Mouse (Mus musculus): ENCODE measurements around the gene Supt4a.

The Supt4a gene

GRCm38 (mm10) chr11:87752307-87752706 is 15.0 kb downstream of the Supt4a start:
- no peak for DNase-seq

DNA sequence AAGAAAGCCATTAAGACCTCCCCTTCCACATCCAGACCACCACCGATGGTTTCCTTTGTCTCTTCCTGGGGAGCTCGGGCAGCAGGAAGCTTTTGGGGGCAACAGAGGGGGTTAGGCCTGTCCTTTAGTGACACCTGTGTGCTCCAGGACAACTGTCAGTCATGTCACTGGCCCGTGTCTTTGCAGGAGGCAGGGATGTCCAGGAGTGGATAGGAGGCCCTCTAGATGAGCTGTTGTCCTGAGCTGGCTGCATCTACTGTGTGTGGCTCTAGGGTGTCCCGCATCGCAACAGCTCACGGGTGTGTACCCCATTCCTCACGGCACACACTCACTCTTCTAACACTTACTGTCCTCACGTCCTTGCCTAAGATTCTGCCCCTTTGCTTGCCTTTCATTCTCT is 15.9 kb downstream of the Supt4a start:
- DNase-seq: no peak

DNA sequence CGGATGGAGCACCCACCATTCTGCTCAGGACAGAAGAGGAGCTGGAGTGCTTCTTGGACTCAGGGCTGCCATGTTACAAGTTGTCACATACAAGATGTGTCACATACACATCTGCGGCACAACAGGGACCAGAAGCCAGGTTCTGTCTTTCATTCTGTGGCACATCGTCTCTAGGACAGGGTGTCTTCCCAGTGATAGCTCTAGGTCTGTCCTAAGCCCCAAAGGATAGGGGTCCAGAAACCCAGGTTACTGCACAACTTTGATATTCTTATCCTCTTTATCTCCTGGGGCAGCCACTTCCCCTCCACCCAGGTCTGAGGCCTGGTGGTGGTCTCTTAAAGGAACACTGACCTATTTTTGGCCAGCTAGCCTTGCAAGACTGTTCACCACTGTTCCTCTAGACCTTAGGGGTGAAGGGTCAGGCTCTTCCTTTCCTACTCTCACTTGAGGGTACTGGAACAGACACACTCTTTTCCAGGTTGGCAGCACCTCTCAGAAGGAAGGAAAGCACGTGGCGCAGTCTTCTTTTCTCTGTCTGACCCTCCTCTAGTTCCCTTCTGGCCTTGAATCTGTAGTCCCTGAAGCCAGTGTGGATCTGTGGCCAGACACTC is 16.6 kb downstream of the Supt4a start:
- no peak for DNase-seq

GRCm38 (mm10) chr11:87754603-87755002 is 17.3 kb downstream of the Supt4a start:
- DNase-seq: no peak

DNA sequence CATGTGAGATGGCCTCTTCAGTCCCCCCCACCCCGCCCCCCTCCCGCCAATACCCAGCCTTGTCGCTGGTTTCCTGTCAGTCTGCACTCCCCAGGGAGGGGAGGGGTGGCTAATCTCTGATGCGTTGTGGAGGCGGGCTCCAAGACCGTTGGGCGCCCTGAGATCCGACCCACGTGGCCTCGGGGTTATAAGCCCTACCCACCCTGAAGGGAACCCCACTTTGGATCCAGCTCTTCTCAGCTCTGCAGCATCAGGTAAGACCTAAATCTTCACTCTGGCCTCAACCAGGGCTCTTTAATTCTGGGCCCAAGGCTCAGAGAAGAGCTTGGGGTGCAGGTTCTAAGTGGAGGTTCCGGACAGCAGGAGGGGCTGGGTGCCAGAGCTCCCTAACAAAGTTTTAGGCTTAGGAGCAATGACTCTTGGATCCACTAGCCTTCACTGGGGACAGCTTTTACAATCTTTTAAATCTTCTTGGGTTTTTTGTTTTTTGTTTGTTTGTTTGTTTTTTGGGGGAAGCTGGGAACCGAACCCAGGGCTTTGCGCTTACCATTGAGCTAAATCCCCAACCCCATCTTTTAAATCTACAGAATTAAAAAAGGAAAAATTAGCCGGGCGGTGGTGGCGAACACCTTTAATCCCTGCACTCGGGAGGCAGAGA is 18.1 kb downstream of the Supt4a start:
- DNase-seq: peak; percentile 52

DNA sequence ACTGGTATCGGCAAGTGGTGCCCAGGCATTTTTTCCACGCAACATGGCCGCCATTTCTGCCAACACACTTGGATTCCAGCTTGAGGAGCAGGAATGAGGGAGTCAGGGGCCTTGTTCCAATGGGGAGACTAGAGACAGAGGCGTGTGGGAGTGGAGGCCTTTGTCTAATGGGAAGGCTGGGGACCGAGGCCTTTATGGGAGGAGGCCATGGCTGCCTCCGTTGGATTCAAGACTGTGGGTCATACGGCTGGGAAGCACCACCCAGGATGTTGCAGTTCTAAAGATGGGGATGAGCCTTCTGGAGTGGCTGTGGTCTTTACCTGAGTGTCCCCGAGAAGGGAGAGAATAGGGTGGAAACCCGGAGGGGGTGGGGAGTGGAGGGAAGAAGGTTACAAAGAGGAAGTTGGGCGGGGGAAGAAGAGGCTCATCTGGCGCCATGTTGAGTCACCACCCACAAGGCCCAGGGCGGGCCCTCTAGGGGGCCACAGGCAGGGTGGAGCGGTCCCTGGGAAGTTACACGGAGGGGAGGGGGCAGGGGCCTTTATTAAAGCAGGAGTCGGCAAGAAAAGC is 19.0 kb downstream of the Supt4a start:
- peak; percentile 31 for DNase-seq

DNA sequence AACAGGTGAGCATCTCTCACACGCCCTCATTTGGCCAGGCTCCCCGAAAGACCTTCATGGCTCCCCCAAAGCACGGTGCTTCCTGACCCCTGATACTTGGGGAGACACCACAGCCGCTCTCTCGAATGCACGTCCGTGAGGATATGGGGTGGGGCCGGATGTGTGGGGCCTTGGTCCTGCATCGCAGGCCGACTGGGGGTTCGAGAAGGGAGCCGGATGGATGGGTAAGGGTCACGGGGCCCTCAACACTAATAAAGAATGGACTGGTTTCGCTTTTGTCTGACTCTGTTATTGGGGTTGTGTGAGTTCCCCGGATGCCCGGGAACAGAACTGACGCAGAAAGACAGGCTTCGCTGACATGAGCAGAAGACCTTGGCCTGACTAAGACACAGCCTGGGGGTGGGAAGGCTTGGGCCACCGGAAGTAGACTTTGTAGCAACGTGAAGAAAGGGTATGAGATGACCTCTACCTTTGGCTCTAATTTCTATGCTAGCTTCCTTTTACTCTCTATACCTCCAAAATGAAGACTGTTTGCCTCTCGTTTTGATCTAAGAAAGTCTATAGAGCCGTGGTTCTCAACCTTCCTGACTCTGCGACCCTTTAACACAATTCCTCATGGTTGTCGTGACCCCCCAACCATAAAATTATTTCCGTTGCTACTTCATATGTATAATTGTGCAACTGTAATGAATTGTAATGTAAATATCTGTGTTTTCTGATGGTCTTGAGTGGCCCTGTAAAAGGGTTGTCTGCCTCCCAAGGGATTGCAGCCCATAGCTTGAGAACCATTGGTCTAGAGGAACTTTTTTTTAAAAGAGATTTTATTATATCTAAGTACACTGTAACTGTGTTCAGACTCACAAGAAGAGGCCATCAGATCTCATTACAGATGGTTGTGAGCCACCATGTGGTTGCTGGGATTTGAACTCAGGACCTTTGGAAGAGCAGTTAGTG is 19.9 kb downstream of the Supt4a start:
- DNase-seq: no peak

DNA sequence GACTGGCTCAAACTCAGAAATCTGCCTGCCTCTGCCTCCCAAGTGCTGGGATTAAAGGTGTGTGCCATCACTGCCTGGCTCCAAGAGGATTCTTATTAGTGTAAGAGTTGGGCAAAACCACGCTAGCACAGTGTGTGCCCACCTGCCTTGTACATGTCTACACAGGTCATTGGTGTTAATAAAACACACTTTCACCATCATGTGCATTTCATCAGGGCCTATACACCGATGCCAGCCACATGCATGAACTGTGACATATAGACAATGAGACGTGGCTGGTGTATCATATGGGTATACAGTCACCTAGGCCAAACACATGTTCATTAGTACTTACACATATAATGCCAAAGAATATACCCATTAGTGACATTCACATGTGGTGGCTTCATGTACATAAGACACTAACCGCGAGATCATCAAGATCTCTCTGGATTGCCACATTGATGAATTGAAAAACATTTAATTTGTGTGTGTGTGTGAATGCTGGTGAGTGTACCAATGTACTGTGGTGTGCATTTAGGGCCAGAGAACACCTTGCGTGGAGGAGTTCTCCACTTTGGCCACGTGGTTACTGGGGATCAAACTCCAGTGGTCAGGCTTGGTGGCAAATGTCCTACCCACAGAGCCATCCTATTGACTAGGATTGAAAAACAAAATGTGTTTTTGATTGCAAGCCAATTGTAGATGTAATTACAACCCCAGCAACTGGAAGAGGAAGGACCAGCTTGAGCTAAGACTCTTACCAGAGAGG is 21.0 kb downstream of the Supt4a start:
- DNase-seq: no peak

DNA sequence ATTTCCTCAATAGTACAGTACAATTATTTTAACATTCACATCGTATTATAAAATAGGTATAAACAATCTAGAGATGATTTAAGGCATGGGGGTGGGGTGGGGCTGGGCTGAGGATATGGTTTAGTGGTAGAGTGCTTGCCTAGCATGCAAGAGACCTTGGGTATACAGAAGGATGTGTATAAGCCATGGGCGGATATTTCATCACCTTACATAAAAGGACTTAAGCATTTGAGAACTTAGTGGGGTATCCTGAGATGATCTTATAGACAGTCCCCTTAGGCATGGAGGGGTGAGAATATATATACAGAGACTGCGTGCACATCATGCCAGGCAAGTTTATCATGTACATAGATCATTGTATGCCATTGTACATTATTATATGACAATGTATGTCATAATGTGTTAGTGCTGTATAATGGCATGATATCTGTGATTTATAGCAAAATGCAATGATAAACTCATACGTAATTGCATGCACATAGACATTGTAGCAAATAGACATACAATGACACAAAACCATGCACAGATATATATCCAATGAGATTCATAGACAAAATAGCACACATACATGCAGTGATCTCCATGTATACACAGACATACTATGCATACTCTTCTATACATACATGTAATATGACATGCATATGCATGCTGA is 21.7 kb downstream of the Supt4a start:
- DNase-seq: no peak

GRCm38 (mm10) chr11:87759609-87760005 is 22.3 kb downstream of the Supt4a start:
- DNase-seq: peak; percentile 62

- peak; percentile 73 for DNase-seq
Measured at GRCm38 (mm10) chr11:87760301-87761081, 23.1 kb downstream of the Supt4a start, which contains the start of gene Tspoap1. Tspoap1 (plus strand) TSS chr11:87760541.

GRCm38 (mm10) chr11:87761181-87761721 is 23.9 kb downstream of the Supt4a start:
- no peak for DNase-seq

GRCm38 (mm10) chr11:87761806-87762701 is 24.7 kb downstream of the Supt4a start:
- DNase-seq: no peak

GRCm38 (mm10) chr11:87762702-87763385 is 25.5 kb downstream of the Supt4a start:
- peak; percentile 31 for DNase-seq

DNA sequence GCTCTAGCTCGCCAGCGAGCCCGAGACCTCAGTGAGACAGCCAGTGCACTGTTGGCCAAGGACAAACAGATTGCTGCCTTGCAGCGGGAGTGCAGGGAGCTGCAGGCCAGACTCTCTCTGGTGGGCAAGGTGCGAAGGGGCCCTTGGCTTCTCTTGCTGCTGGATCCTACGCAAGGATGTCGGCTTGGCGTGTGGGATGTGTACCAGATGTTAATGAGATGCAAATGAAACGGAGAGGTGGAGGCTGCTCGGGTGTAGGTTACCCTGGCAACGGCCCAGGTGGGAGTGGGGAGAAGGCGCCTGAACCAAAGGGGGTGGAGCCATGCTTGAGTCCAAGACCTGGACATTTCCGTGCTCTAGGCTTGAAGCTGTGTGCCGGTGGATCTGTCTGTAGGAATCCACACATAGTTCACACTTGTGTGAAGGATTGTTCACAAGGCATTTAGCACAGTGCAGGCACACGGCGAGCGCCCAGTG is 26.2 kb downstream of the Supt4a start:
- peak; percentile 79 for DNase-seq

- peak; percentile 67 for DNase-seq
Measured at GRCm38 (mm10) chr11:87763988-87764876, 26.9 kb downstream of the Supt4a start.

DNA sequence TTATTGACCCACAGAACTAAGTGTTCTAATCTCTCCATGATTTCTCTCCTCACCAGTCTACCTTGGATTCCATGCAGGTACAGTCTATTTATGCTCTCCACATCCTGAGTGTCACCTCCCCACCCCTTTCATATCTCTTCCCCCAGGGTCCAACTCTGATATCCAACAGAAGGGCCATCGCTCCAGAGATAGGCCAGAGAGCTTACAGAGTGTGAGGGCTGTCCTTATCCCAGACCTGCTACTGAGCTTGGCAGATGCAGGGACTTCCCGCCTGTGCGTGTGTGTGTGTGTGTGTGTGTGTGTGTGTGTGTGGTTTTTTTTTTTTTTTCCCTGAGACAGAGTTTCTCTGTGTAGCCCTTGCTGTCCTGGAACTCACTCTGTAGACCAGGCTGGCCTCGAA is 31.4 kb downstream of the Supt4a start:
- DNase-seq: no peak

DNA sequence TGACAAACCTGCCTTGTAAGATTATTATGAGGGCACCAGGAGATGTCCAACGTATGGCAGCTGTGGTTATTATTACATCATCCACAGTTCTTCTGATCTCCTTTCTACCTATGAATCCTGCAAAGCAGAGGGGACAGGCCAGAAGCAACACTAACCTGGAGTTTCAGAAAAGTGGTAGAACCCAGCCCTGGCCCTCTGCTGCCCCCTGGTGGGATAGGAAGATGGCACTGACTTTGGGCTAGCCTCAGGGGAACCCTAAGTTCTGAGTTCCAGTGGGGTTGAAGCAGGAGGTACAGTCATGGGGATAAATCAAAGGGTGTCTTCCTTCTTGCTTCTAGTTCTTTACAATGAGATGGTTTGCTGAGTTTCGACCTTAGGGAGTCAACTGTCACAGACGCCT is 33.6 kb downstream of the Supt4a start:
- DNase-seq: peak; percentile 81
